Mouse (Mus musculus) forebrain, embryonic 13.5 days (tissue): ENCODE results near the gene Lrch3. TPM values are rescaled to one million over a fixed set of nuclear protein-coding genes. Genes with fewer than 3 reads are reported as not detected.

Experiments used
- ATAC-seq: fragments of 200-750 bp; cut with Nextera tagmentation; 2 replicates; pipeline ENCODE4 v1.8.0; 2017
- H3K27ac ChIP-seq: fragments of 300-500 bp; sonication (generic); 2 replicates; pipeline ENCODE4 v1.5.1; 2015; ENCODE audit warnings: inconsistent platforms, mild to moderate bottlenecking, moderate library complexity
- H3K27me3 ChIP-seq: fragments of 300-500 bp; sonication (generic); 2 replicates; pipeline ENCODE4 v1.6.1; 2015; ENCODE audit warnings: mild to moderate bottlenecking, inconsistent platforms
- H3K36me3 ChIP-seq: fragments of 300-500 bp; sonication (generic); 2 replicates; pipeline ENCODE4 v1.6.1; 2015; ENCODE audit warnings: mild to moderate bottlenecking, inconsistent platforms; ENCODE audit not compliant: poor library complexity, severe bottlenecking
- H3K4me1 ChIP-seq: fragments of 300-500 bp; sonication (generic); 2 replicates; pipeline ENCODE4 v1.6.1; 2015; ENCODE audit warnings: inconsistent platforms
- H3K4me2 ChIP-seq: fragments of 300-500 bp; sonication (generic); 2 replicates; pipeline ENCODE4 v1.6.1; 2015; ENCODE audit warnings: inconsistent platforms, mild to moderate bottlenecking, moderate library complexity
- H3K4me3 ChIP-seq: fragments of 300-500 bp; sonication (generic); 2 replicates; pipeline ENCODE4 v1.5.1; 2015; ENCODE audit warnings: mild to moderate bottlenecking, inconsistent platforms
- H3K9ac ChIP-seq: fragments of 300-500 bp; sonication (generic); 2 replicates; pipeline ENCODE4 v1.6.1; 2015; ENCODE audit warnings: mild to moderate bottlenecking, inconsistent platforms
- H3K9me3 ChIP-seq: fragments of 300-500 bp; sonication (generic); replicated peaks from 2 replicates; pipeline ENCODE4 v1.6.1; 2016; ENCODE audit warnings: inconsistent platforms
- WGBS: fragments of 180-500 bp; shearing (Covaris S2); methylation state at CpG from one replicate; pipeline ENCODE4 v1.1.7; 2015; 5-methylcytosine and 5-hydroxymethylcytosine counted together
- polyA plus RNA-seq: library from polyadenylated mRNA; unstranded; fragments of >200 nt; fragmentation: Nextera tagmentation; extraction: Ambion mirVana; gene quantifications from 2 replicates; pipeline ENCODE4 v1.2.1, GENCODE M21; 2015

Gene Lrch3
- polyA plus RNA-seq, 1 experiment from 2014 or later = 39.9 TPM

DNA sequence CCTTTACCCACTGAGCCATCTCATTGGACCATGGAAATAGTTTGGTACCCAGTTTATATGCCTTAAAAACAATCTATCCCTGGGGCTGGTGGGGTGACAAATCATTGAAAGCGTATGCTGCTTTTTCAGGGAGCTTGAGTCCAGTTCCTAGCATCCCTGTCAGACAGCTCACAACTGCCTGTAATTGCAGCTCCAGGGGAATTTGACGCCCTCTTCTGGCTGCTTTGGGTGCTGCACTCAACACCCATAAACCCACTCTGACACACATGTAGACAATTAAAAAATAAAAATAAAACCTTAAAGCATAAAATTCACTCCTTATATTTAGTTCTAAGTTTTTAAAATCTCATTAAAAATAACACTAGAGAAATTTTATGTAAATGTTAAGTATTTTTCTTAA is 37.2 kb downstream of the Lrch3 start:
- H3K36me3 ChIP-seq = peaks cover 14% of the 10 kb centered on the region
- no peaks in the 10 kb centered on the region for H3K9me3 ChIP-seq
- no peak overlapping the region for H3K27ac ChIP-seq
- no peak overlapping the region for H3K9ac ChIP-seq
- ATAC-seq = no peak
- no peaks in the 10 kb centered on the region for H3K27me3 ChIP-seq
- no peaks in the 10 kb centered on the region for H3K4me1 ChIP-seq
- 93% methylated on average over 2 of the region's 2 CpGs for WGBS
- H3K4me2 ChIP-seq = no peak overlapping the region
- H3K4me3 ChIP-seq = no peak overlapping the region

DNA sequence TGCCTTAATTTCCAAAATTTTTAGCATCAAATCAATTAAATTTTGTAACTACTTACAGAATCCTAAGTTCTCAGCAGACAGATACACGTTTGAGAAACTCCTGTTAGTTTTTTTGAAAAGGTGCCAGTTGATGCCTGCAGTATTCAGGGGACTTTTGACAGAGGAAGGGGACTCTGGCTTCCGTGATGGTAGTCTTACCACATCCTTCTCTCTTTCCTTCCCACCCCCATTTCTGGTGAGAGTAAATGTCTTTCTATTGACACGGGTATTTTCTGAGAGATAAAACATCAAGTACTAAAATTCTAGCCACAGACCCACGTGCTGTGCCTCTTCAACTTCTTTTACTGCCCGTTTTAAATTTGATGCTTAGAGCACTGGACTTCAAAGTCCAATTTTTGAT is 39.9 kb downstream of the Lrch3 start:
- WGBS = 85% methylated on average over 5 of the region's 5 CpGs
- peaks cover 24% of the 10 kb centered on the region for H3K36me3 ChIP-seq

DNA sequence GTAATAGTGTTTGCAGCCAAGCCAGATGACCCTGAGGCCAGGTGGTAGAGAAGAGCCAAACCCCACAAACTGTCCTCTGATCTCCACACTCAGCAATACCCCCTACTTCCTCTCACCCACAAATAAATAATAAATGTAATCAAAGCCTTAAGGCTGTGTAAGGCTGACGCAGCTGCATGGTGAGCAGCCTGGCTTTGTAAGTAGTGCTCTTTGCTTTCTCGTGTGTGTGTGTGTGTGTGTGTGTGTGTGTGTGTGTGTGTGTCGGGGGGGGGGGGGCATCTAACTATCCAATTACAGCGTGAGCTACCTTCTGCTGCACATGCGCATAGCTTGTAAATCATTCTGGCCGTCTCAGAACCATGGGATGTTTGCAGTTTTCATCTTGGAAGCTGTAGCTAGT is 40.4 kb downstream of the Lrch3 start:
- WGBS = 79% methylated on average over 6 of the region's 6 CpGs
- no peak for ATAC-seq

More for the DNA sequence above, 39.9 kb downstream of the Lrch3 start:
- Histone ChIP-seq H3K4me1 (no peaks in the 10 kb centered on the region), H3K27me3 (no peaks in the 10 kb centered on the region), H3K27ac (no peak overlapping the region), H3K9ac (no peak overlapping the region), H3K4me3 (no peak overlapping the region), H3K9me3 (no peaks in the 10 kb centered on the region), H3K4me2 (no peak overlapping the region)
- ATAC-seq = no peak

DNA sequence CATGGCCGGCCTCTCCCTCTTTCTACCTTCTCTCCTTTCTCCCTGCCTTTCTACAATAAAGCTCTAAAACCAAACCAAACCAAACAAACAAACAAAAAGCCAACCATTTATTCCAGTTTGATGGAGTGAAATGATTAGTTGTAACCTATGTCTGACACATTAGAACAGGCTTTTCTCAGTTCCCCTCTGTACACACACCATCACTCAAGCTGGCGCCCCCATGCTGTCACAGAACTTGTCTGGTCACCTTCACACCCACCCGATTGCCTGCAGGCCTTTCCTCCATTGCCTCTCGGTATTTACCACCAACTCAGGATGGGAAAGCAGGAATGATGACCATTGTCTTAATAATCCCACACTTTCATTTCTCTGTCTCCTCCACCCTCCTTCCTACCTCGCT is 43.0 kb downstream of the Lrch3 start:
- Histone ChIP-seq H3K4me1 (no peaks in the 10 kb centered on the region), H3K36me3 (peaks cover 43% of the 10 kb centered on the region), H3K9me3 (no peaks in the 10 kb centered on the region), H3K27me3 (no peaks in the 10 kb centered on the region), H3K27ac (no peak overlapping the region), H3K4me3 (no peak overlapping the region), H3K9ac (no peak overlapping the region), H3K4me2 (no peak overlapping the region)
- no peak for ATAC-seq
- WGBS = 79% methylated on average over 5 of the region's 5 CpGs

More for the DNA sequence above, 40.4 kb downstream of the Lrch3 start:
- H3K9me3 ChIP-seq = no peaks in the 10 kb centered on the region
- H3K4me2 ChIP-seq = no peak overlapping the region
- no peak overlapping the region for H3K4me3 ChIP-seq
- no peaks in the 10 kb centered on the region for H3K4me1 ChIP-seq
- H3K36me3 ChIP-seq = peaks cover 25% of the 10 kb centered on the region
- no peaks in the 10 kb centered on the region for H3K27me3 ChIP-seq
- no peak overlapping the region for H3K27ac ChIP-seq
- H3K9ac ChIP-seq = no peak overlapping the region

DNA sequence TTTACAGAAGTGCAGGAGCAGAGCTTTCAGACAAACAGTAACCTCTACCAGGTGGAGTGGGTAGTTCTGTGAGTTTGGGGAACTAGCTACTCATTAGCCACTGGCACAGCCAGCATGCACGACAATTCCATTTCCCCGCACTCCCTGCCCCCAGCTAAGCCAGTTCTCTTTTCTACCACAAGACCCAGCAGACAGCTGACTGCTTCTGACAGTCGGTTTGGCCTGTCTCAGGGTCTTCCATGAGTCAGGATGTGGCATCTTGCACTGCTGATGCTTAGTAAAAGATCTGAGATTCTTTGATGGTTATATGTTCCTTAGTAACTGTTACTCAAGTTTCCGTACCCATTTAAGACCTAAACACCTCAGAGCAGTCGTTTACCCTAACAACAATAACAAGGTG is 58.6 kb downstream of the Lrch3 start:
- 74% methylated on average over 5 of the region's 5 CpGs for WGBS
- H3K4me2 ChIP-seq = no peak overlapping the region
- H3K36me3 ChIP-seq = peaks cover 43% of the 10 kb centered on the region
- H3K4me1 ChIP-seq = no peaks in the 10 kb centered on the region
- H3K4me3 ChIP-seq = no peak overlapping the region
- H3K9ac ChIP-seq = no peak overlapping the region
- no peak for ATAC-seq
- H3K27ac ChIP-seq = no peak overlapping the region
- H3K27me3 ChIP-seq = no peaks in the 10 kb centered on the region
- H3K9me3 ChIP-seq = no peaks in the 10 kb centered on the region

DNA sequence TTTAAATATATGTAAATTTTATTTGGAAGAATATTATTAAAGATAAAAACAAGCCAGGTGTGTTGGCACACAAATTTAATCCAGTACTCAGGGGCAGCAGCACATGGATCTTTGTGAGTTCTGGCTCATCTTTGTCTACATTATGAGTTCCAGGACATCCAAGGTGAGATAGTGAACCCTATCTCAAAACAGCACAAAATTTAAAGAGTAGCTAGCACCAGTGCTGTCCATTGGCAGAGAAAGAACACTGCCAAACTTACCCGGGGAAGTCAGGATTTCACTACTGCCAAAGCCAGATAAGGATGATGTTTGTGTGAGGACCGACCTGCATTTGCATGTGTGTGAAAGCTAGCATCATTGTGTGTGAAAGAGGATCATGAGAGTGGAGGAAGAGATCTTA is 59.1 kb downstream of the Lrch3 start:
- Histone ChIP-seq H3K9ac (no peak overlapping the region), H3K27me3 (no peaks in the 10 kb centered on the region), H3K27ac (no peak overlapping the region), H3K9me3 (no peaks in the 10 kb centered on the region), H3K36me3 (peaks cover 42% of the 10 kb centered on the region), H3K4me3 (no peak overlapping the region), H3K4me2 (no peak overlapping the region), H3K4me1 (no peaks in the 10 kb centered on the region)
- ATAC-seq = no peak
- 84% methylated on average over 2 of the region's 2 CpGs for WGBS

DNA sequence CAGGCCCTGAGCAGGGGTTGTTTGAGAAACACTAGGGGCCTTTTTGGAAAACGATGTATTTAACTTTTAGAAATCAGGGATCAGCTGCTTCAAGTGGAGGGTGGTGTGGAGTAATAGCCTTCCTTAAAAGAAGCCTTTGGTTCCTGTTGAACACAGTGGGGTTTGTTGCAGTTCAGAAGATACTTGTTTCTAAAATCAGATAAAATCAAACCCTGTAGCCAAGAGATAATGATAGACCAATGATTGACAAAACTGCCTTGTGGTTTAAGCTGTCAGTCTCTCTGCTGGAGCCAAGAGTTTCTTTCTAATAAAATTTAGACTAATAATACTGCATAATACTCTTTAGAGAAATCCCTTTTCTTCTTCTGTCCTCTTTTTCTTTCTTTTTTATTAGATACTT is 66.3 kb downstream of the Lrch3 start:
- 81% methylated on average over 1 of the region's 1 CpGs for WGBS
- Histone ChIP-seq H3K36me3 (peaks cover 57% of the 10 kb centered on the region), H3K27ac (no peak overlapping the region)

DNA sequence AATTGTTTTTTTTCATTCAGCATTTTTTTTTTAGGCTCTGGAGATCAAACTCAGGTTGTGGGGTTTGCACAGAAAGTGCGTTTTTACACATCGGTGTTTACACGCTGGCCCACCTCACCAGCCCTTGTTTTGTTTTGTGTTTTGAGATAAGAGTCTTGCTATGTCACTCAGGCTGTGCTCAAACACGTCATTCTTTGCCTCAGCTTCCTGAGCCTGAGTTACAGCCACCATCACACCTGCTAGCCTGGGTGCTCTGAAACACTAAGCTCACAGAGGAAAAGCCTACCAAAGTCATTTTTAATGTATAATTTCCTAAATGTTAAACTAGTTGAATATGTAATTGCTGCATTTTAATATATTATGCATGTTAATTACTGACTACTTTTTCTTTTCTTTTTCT is 67.5 kb downstream of the Lrch3 start:
- ATAC-seq = no peak
- no peaks in the 10 kb centered on the region for H3K4me1 ChIP-seq
- H3K4me3 ChIP-seq = no peak overlapping the region
- H3K27ac ChIP-seq = no peak overlapping the region
- whole genome bisulfite sequencing = 97% methylated on average over 4 of the region's 4 CpGs
- H3K9me3 ChIP-seq = no peaks in the 10 kb centered on the region
- H3K9ac ChIP-seq = no peak overlapping the region
- H3K27me3 ChIP-seq = no peaks in the 10 kb centered on the region
- H3K4me2 ChIP-seq = no peak overlapping the region
- peaks cover 63% of the 10 kb centered on the region for H3K36me3 ChIP-seq

More for the DNA sequence above, 66.3 kb downstream of the Lrch3 start:
- ATAC-seq = no peak
- Histone ChIP-seq H3K9ac (no peak overlapping the region), H3K4me2 (no peak overlapping the region), H3K9me3 (no peaks in the 10 kb centered on the region), H3K27me3 (no peaks in the 10 kb centered on the region), H3K4me3 (no peak overlapping the region), H3K4me1 (no peaks in the 10 kb centered on the region)

DNA sequence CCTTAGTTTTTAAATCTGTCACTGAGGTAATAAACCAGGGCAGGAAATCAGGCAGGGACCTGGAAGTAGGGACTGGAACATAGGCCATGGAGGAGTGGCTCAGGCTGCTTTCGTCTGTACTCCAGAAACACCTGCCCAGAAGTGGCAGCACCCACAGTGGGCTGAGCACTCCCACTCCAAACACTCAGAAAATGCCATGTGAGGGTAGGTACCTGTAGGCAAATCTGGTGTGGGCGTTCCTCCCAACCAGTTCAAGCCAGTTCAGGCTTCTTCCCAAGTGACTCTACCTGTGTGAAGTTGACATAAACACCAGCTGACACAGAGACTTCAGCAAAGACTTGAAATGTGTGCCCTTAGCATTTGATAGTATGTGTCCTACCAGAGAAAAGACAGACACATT is 70.7 kb downstream of the Lrch3 start:
- no peaks in the 10 kb centered on the region for H3K4me1 ChIP-seq
- H3K27ac ChIP-seq = no peak overlapping the region
- H3K9me3 ChIP-seq = no peaks in the 10 kb centered on the region
- no peak overlapping the region for H3K4me2 ChIP-seq
- 96% methylated on average over 2 of the region's 2 CpGs for WGBS
- ATAC-seq = no peak
- H3K36me3 ChIP-seq = peaks cover 62% of the 10 kb centered on the region
- no peak overlapping the region for H3K4me3 ChIP-seq
- H3K27me3 ChIP-seq = no peaks in the 10 kb centered on the region
- no peak overlapping the region for H3K9ac ChIP-seq

DNA sequence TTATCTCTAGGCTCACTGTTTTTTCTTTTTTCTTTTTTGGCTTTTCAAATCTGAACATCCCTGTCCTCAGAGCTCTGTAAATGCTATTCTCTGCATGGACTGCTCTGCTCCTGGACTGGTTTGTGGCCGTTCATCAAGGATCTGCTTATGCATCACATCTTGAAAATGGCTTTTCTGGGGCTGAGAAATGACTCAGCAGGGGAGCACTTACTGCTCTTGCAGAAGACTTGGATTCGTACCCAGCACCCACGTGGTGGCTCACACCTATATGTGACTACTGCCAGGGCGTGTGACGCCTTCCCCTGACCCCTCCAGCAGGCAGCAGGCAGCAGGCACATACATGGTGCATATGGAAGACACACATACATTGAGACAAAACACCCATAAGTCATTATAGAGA is 78.3 kb downstream of the Lrch3 start:
- Histone ChIP-seq H3K4me2 (no peak overlapping the region), H3K9me3 (no peaks in the 10 kb centered on the region), H3K9ac (no peak overlapping the region), H3K27ac (no peak overlapping the region), H3K4me3 (no peak overlapping the region), H3K4me1 (no peaks in the 10 kb centered on the region), H3K27me3 (no peaks in the 10 kb centered on the region), H3K36me3 (peaks cover 64% of the 10 kb centered on the region)
- ATAC-seq = no peak
- WGBS = 96% methylated on average over 5 of the region's 5 CpGs

DNA sequence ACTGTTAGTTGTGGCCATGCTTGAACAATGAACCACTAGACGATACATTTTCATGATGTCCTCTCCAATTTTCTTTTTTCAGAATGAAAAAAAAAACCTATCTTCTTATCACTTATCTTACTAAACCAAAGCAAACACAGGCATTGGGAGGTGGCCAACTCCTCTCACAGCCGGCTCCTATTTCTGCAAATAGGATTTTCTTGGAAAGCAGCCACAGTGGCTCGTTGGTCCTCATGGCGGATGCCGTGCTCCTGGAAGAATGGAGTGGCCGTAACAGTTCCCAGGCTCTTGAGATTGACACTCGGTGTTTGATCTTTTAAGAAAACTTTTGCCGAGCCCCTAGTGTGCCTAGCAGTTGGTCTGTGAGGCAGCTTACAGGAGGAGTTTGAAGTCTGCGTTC is 91.3 kb downstream of the Lrch3 start:
- H3K4me2 ChIP-seq = no peak overlapping the region
- H3K36me3 ChIP-seq = peaks cover 60% of the 10 kb centered on the region
- no peak overlapping the region for H3K9ac ChIP-seq
- no peaks in the 10 kb centered on the region for H3K9me3 ChIP-seq
- H3K4me3 ChIP-seq = no peak overlapping the region
- peaks cover 18% of the 10 kb centered on the region for H3K4me1 ChIP-seq
- H3K27me3 ChIP-seq = no peaks in the 10 kb centered on the region
- no peak for ATAC-seq
- 21% methylated on average over 9 of the region's 9 CpGs for WGBS
- no peak overlapping the region for H3K27ac ChIP-seq

DNA sequence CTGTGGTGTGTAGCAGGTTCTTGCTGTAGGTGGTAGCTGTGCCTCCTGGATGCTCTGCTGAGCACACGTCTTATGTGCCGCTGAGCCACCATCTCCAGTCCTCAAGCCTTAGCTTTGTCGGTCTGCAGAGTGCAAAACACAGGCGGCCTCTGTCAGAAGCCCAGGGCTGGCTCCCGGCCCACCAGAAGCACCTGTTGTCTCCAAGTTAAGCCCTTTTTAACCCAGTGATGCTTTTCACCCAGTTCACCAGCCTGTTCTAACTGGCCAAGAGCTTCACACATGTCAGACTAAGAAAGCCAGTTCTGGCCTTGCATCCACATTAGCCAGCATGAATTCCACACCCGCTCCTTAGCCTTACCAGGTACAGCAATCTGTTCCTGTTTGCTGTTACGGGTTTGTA is 93.0 kb downstream of the Lrch3 start:
- H3K36me3 ChIP-seq = peaks cover 52% of the 10 kb centered on the region
- no peak for ATAC-seq
- H3K27me3 ChIP-seq = no peaks in the 10 kb centered on the region
- no peaks in the 10 kb centered on the region for H3K9me3 ChIP-seq
- H3K4me2 ChIP-seq = no peak overlapping the region
- no peak overlapping the region for H3K27ac ChIP-seq
- H3K4me1 ChIP-seq = peaks cover 18% of the 10 kb centered on the region
- WGBS = 92% methylated on average over 7 of the region's 7 CpGs
- no peak overlapping the region for H3K9ac ChIP-seq
- H3K4me3 ChIP-seq = no peak overlapping the region

DNA sequence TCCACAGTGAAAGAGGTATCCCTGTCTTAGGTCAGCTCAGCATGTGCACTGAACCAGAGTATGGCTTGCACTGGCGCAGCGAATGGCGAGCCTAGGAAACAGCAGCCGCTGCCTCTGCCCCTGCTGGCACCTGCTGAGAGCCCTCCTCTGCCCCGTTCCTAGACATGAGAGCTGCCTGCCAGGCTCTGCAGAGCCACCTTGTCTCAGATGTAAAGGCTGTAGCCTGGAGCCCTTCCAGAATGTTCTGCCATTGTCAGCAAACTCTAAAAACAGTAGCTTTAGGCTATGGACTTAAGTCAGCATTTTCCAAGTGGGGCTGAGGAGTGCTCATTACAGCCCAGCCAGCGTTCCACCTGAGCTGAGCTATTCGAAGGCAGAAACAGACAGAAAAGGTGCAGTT is 93.5 kb downstream of the Lrch3 start:
- Histone ChIP-seq H3K9ac (no peak overlapping the region), H3K27ac (no peak overlapping the region; the same call in 1 of the 2 replicates), H3K4me1 (peaks cover 18% of the 10 kb centered on the region), H3K36me3 (peaks cover 57% of the 10 kb centered on the region), H3K4me2 (no peak overlapping the region), H3K9me3 (no peaks in the 10 kb centered on the region), H3K4me3 (no peak overlapping the region), H3K27me3 (no peaks in the 10 kb centered on the region)
- no peak for ATAC-seq
- 70% methylated on average over 7 of the region's 7 CpGs for WGBS
